Mouse (Mus musculus) limb, embryonic 14.5 days (tissue): Measurements from ENCODE around the gene Pgbd5. TPM values are rescaled to one million over a fixed set of nuclear protein-coding genes. Genes with fewer than 3 reads are reported as not detected.
A peak's percentile ranks its signal among the peaks of the same experiment; 100 is the strongest.

Experiments used
- ATAC-seq: fragments of 200-750 bp; cut with Nextera tagmentation; 2 replicates; pipeline ENCODE4 v1.8.0; 2017; ENCODE audit warnings: low read depth, moderate number of reproducible peaks, moderate TSS enrichment; ENCODE audit not compliant: low FRiP score
- DNase-seq: peaks from one replicate; pipeline ENCODE4 v3.0.0-alpha.2; 2015; ENCODE audit warnings: low spot score
- H3K27ac ChIP-seq: fragments of 300-500 bp; sonication (generic); replicated peaks from 2 replicates; pipeline ENCODE4 v1.5.1; 2014; ENCODE audit warnings: low read depth, mild to moderate bottlenecking, low read length, moderate library complexity, mixed read lengths
- H3K27me3 ChIP-seq: fragments of 300-500 bp; sonication (generic); 2 replicates; pipeline ENCODE4 v1.6.1; 2014; ENCODE audit warnings: low read length, mixed read lengths; ENCODE audit not compliant: control insufficient read depth, insufficient read depth
- H3K36me3 ChIP-seq: fragments of 300-500 bp; sonication (generic); 2 replicates; pipeline ENCODE4 v1.6.1; 2014; ENCODE audit warnings: mild to moderate bottlenecking, low read length, moderate library complexity, mixed read lengths; ENCODE audit not compliant: control insufficient read depth, insufficient read depth
- H3K4me1 ChIP-seq: fragments of 300-500 bp; sonication (generic); 2 replicates; pipeline ENCODE4 v1.6.1; 2014; ENCODE audit warnings: antibody characterized with exemption, low read length, mixed read lengths; ENCODE audit not compliant: control insufficient read depth, insufficient read depth
- H3K4me2 ChIP-seq: fragments of 300-500 bp; sonication (generic); replicated peaks from 2 replicates; pipeline ENCODE4 v1.6.1; 2014; ENCODE audit warnings: low read depth, mild to moderate bottlenecking, low read length, moderate library complexity; ENCODE audit not compliant: severe bottlenecking
- H3K4me3 ChIP-seq: fragments of 300-500 bp; sonication (generic); replicated peaks from 2 replicates; pipeline ENCODE4 v1.5.1; 2014; ENCODE audit warnings: low read length
- H3K9ac ChIP-seq: fragments of 300-500 bp; sonication (generic); 2 replicates; pipeline ENCODE4 v1.6.1; 2014; ENCODE audit warnings: mild to moderate bottlenecking, low read depth, low read length, moderate library complexity; ENCODE audit not compliant: severe bottlenecking
- H3K9me3 ChIP-seq: fragments of 300-500 bp; sonication (generic); 2 replicates; pipeline ENCODE4 v1.6.1; 2016; ENCODE audit warnings: low read length; ENCODE audit not compliant: control insufficient read depth
- POLR2A ChIP-seq: fragments of 200-500 bp; IDR thresholded peaks from 2 replicates; pipeline ENCODE4 v1.8.0; 2012; ENCODE audit warnings: inconsistent platforms, mild to moderate bottlenecking, moderate library complexity, borderline replicate concordance; ENCODE audit not compliant: insufficient read depth, insufficient read length; ENCODE audit errors: extremely low read depth
- WGBS: fragments of 180-500 bp; shearing (Covaris S2); extraction: QIAGEN DNeasy Blood & Tissue Kit; methylation state at CpG from one replicate; pipeline ENCODE4 v1.1.7; 2014; 5-methylcytosine and 5-hydroxymethylcytosine counted together
- polyA plus RNA-seq, 2 experiments: library from polyadenylated mRNA; depleted of rRNA in 1 of 2; stranded (reverse) in 1 of 2; unstranded in 1 of 2; fragments of >200 nt; fragmentation: Nextera tagmentation in 1 of 2; extraction: Ambion mirVana in 1 of 2; gene quantifications; 2 replicates each; pipeline versions ENCODE4 v1.2.1 to v1.2.3; 2012 to 2014

The Pgbd5 gene
- polyA plus RNA-seq, 2 experiments, result 3.9 to 8.0 TPM

DNA sequence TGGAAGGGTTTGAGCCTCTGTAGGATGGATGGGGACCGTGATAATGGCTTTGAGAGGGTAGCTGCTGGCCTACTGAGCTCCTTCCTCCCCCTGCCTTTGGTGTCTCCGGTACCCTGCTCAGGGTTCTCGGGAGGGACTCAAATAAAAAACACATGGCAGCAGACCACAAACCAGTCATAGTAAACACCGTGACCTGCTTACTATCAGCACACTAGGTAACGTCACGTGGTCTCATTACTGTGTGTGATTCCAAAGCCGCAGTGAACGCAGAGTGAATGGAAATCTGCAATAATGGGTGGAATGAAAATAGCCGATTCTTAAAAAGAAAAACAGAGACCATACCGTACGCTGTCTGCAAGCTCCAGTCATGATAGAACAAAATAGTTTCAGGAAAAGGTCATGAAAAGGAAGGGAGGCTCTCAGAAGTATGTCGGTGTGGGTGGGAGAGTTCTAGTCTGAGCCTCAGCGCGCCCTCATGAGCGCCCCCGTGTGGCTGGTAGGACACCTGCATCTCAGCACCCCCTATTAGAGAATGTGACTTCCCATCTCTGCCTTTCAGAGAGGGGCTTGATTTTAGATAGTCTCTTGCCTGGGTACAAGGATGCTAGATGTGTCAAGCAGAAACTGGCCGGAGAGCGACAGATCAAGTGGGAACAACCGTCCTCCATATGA, 92.5 kb downstream of the Pgbd5 start:
- 28% methylated on average over 19 of the region's 19 CpGs for WGBS
- no peak for TF ChIP-seq POLR2A
- ATAC-seq, result peak; percentile 80
- H3K4me2 ChIP-seq, result no peak overlapping the region
- no peak overlapping the region for H3K9ac ChIP-seq
- H3K4me1 ChIP-seq, result no peaks in the 10 kb centered on the region
- H3K27me3 ChIP-seq, result no peaks in the 10 kb centered on the region
- no peaks in the 10 kb centered on the region for H3K9me3 ChIP-seq
- peaks cover 20% of the 10 kb centered on the region for H3K36me3 ChIP-seq
- H3K27ac ChIP-seq, result no peak overlapping the region
- DNase-seq, result peak; percentile 76
- H3K4me3 ChIP-seq, result no peak overlapping the region

DNA sequence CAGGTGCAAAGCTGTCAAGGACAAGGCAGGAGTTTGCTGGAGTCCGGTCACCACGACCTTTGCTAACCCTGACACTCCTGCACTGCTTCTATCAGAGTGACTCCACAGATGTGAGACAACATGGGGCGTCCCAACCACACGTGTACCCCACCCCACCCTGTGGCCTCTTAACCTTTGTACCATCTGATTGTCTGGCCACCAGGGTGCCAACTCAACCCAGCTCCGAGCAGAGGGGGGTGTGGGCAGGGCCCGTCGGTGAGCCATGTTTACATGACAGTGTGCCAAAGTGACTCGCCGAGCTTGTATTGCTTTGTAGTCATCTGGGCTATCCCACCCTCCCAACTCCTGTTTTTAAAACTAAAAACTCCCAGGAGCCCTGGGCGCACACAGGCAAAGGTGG, 94.4 kb downstream of the Pgbd5 start:
- H3K4me2 ChIP-seq, result no peak overlapping the region
- no peaks in the 10 kb centered on the region for H3K9me3 ChIP-seq
- DNase-seq, result no peak
- H3K36me3 ChIP-seq, result peaks cover 34% of the 10 kb centered on the region
- no peaks in the 10 kb centered on the region for H3K4me1 ChIP-seq
- H3K27ac ChIP-seq, result no peak overlapping the region
- TF ChIP-seq POLR2A, result no peak
- H3K9ac ChIP-seq, result no peak overlapping the region
- no peak for ATAC-seq
- WGBS, result 89% methylated on average over 10 of the region's 10 CpGs
- no peaks in the 10 kb centered on the region for H3K27me3 ChIP-seq
- H3K4me3 ChIP-seq, result no peak overlapping the region

DNA sequence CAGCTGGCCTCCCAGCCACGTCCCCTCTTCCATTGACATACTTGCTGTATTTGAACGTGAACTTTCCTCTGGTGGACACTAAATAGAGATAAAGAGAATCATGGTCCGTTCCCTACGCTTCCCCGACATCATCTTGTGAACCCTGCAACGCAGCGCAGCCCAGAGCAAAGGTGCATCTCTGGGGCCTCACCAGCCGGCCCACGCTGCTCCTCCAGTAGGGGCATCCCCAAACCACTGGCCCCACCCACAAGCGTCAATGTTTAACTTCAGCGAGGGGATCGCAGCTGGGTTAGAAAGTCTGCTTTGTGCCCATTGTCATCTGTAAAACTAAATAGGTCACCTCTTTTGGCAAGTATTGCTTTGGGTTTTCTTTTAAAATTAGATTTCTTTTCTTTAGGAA, 95.5 kb downstream of the Pgbd5 start:
- Histone ChIP-seq H3K27me3 (no peaks in the 10 kb centered on the region), H3K9me3 (no peaks in the 10 kb centered on the region), H3K9ac (no peak overlapping the region), H3K36me3 (peaks cover 42% of the 10 kb centered on the region), H3K4me1 (no peaks in the 10 kb centered on the region), H3K27ac (no peak overlapping the region), H3K4me2 (no peak overlapping the region), H3K4me3 (no peak overlapping the region)
- ATAC-seq (no peak), DNase-seq (no peak)
- WGBS, result 91% methylated on average over 12 of the region's 12 CpGs
- TF ChIP-seq POLR2A, result no peak

DNA sequence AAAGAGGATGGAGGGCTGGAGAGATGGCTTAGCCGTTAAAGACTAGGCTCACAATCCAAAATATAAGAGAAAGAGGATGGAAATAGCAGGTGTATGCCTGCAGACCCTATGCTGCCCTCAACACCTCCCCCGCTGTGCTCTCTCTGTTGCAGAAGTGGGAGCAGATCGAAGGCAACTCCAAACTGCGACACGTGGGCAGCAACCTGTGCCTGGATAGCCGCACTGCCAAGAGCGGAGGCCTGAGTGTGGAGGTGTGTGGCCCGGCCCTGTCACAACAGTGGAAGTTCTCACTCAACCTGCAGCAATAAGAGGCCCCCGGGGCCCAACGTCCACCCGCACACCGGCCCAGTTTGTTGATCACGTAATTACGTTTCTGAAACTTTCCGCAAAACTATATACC, 96.3 kb downstream of the Pgbd5 start:
- Histone ChIP-seq H3K27ac (no peak overlapping the region), H3K4me2 (no peak overlapping the region), H3K36me3 (peaks cover 51% of the 10 kb centered on the region), H3K4me3 (no peak overlapping the region), H3K4me1 (no peaks in the 10 kb centered on the region), H3K9ac (no peak overlapping the region), H3K27me3 (no peaks in the 10 kb centered on the region), H3K9me3 (no peaks in the 10 kb centered on the region)
- 91% methylated on average over 15 of the region's 15 CpGs for WGBS
- ATAC-seq (no peak), DNase-seq (no peak)
- TF ChIP-seq POLR2A, result no peak

DNA sequence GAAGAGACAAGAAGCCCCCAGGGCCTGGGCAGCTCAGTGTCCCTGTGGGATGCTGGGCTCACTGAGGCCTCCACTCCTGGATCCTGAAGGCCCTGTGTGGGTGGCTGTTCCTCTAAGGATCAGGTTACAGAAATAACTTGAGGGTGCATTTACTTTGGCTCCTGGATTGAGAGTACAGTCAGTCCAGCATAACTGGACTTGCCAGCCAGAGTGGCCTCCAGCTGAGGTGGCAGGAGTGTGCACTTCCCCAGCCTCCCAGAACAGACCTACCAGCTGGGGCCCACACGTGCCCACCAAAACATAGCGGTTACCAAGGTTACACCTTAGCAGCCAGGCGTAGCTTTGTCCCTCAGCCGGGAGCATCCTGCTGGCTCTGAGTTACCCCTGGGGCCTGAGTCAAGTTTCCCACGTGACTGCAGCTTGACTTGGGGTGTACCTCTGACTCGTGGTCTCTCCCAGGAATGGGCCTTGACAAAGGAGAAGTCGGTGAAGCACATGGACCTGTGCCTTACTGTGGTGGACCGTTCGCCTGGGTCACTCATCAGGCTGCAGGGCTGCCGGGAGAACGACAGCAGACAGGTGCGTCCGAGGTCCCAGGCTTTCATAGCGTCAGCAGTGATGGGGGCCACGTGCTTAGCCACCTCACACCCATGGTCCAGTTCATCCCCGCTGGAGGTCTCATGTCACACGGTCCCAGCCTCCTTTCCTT, 98.9 kb downstream of the Pgbd5 start:
- TF ChIP-seq POLR2A, result no peak
- Histone ChIP-seq H3K27me3 (no peaks in the 10 kb centered on the region), H3K4me1 (no peaks in the 10 kb centered on the region), H3K9me3 (no peaks in the 10 kb centered on the region), H3K27ac (no peak overlapping the region), H3K4me2 (no peak overlapping the region), H3K4me3 (no peak overlapping the region), H3K9ac (no peak overlapping the region), H3K36me3 (peaks cover 74% of the 10 kb centered on the region)
- DNase-seq (no peak), ATAC-seq (0 out of 2 replicates have a peak, but pooled peaks have one; percentile 34)
- WGBS, result 76% methylated on average over 17 of the region's 17 CpGs

DNA sequence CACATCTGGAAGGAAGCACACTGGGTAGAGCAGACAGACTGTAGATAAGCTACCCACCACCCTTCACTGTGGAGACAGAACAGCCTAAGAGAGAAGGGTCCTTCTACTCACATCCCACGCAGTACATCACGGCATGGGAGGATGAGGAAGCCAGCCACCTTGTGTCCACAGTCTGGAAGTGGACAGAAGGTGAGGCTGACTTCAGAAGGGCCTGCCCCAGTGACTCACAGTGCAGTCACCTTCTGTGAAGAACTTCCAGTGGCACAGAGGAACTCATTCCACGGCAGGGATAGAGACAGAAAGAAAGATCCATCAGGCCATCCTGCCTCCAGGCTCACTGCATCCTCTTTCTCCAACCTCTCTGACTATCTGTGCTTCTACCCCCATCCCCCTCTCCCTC, 99.7 kb downstream of the Pgbd5 start:
- DNase-seq (no peak), ATAC-seq (no peak)
- H3K4me1 ChIP-seq, result no peaks in the 10 kb centered on the region
- H3K9me3 ChIP-seq, result no peaks in the 10 kb centered on the region
- H3K36me3 ChIP-seq, result peaks cover 73% of the 10 kb centered on the region
- no peak overlapping the region for H3K4me3 ChIP-seq
- WGBS, result 96% methylated on average over 3 of the region's 3 CpGs
- no peak overlapping the region for H3K9ac ChIP-seq
- H3K4me2 ChIP-seq, result no peak overlapping the region
- no peaks in the 10 kb centered on the region for H3K27me3 ChIP-seq
- H3K27ac ChIP-seq, result no peak overlapping the region
- TF ChIP-seq POLR2A, result no peak
